Mouse (Mus musculus): ENCODE measurements around the gene Sun3. TPM values are rescaled to one million over a fixed set of nuclear protein-coding genes. Genes with fewer than 3 reads are reported as not detected.

Gene Sun3
- polyA plus RNA-seq, 1 experiment from 2014 or later, result 0.16 TPM

DNA sequence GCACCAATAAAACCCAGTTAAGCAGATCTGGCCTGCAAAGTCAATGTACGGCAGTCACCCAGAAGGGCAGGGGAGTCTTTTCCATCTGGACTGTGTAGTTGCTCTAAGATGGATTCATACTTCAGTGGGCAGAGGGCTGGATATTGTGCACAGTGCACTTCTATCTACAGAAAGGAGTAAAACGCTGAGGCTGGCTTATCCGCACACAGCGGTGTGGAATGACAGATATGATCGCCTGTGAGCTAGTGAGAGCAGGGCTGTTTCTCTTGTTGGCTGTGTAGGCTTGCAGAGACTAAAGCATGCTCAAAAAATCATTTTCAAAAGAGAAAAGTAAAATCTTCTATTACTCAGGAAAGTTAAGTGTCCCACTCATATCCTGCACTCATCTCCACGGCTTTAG is 76.7 kb downstream of the Sun3 start:
- Histone ChIP-seq H3K9ac (ENCODE audit: low read length) (no peak overlapping the region), H3K4me3 (ENCODE audit: low read depth, low read length) (no peak overlapping the region), H3K36me3 (ENCODE audit: control insufficient read depth, insufficient read depth, low read length) (no peaks in the 10 kb centered on the region), H3K27me3 (replicated peaks; ENCODE audit: control insufficient read depth, insufficient read depth, low read length) (no peaks in the 10 kb centered on the region), H3K27ac (ENCODE audit: low read depth) (no peak overlapping the region), H3K4me1 (replicated peaks; ENCODE audit: control insufficient read depth, insufficient read depth, low read length) (peaks cover 4% of the 10 kb centered on the region; the same call in 1 of the 2 replicates), H3K9me3 (ENCODE audit: control insufficient read depth, low read length) (no peaks in the 10 kb centered on the region), H3K4me2 (ENCODE audit: low read length) (no peak overlapping the region)
- DNase-seq (ENCODE audit: low spot score) (no peak), ATAC-seq (replicated peaks; ENCODE audit: low FRiP score, low TSS enrichment, low read depth) (no peak)
- 76% methylated on average over 6 of the region's 6 CpGs for WGBS

DNA sequence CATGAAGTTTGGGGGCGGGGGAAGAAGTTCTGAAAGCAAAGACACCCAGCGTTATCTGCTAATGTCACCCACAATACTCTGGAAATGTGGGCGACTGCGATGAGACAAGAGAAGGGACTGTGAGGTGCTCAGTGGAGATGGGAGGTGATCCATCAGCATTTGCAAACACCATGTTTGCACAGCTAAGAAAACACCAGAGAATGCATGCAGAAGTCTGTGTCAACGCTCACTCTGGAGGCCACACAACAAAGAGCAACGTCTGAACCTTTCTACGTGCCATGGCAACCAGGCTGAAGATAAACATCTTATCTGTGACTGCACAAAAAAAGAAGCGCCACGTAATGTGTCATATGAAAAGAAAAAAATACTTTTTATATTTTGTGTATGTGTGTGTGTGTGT is 78.3 kb downstream of the Sun3 start:
- WGBS, result 66% methylated on average over 9 of the region's 9 CpGs
- ATAC-seq (replicated peaks; ENCODE audit: low FRiP score, low TSS enrichment, low read depth) (no peak), DNase-seq (ENCODE audit: low spot score) (no peak)
- H3K36me3 ChIP-seq (ENCODE audit: control insufficient read depth, insufficient read depth, low read length), result no peaks in the 10 kb centered on the region
- no peak overlapping the region for H3K4me2 ChIP-seq (ENCODE audit: low read length)
- H3K9ac ChIP-seq (ENCODE audit: low read length), result no peak overlapping the region
- H3K27ac ChIP-seq (ENCODE audit: low read depth), result no peak overlapping the region
- no peak overlapping the region for H3K4me3 ChIP-seq (ENCODE audit: low read depth, low read length)
- H3K27me3 ChIP-seq (replicated peaks; ENCODE audit: control insufficient read depth, insufficient read depth, low read length), result no peaks in the 10 kb centered on the region
- H3K4me1 ChIP-seq (replicated peaks; ENCODE audit: control insufficient read depth, insufficient read depth, low read length), result no peaks in the 10 kb centered on the region
- no peaks in the 10 kb centered on the region for H3K9me3 ChIP-seq (ENCODE audit: control insufficient read depth, low read length)

DNA sequence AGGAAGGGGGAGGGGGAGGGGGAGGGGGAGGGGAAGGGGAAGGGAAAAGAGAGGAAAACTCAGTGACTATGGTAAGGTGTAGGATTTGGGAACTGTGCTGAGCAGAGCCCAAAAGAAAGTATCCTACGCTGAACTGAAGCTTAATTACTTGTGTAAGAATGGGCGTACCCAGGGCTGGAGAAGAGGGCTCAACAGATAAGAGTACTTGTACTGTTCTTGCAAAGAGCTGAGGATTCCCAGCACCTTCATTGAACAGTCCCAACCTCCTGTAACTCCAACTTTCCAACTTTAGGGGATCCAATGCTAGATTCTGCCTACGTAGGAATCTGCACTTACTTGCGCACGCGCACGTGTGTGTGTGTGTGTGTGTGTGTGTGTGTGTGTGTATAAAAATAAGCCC is 80.7 kb downstream of the Sun3 start:
- Histone ChIP-seq H3K27ac (ENCODE audit: low read depth) (no peak overlapping the region), H3K4me3 (ENCODE audit: low read depth, low read length) (no peak overlapping the region), H3K4me2 (ENCODE audit: low read length) (no peak overlapping the region), H3K27me3 (replicated peaks; ENCODE audit: control insufficient read depth, insufficient read depth, low read length) (no peaks in the 10 kb centered on the region), H3K9ac (ENCODE audit: low read length) (no peak overlapping the region), H3K4me1 (replicated peaks; ENCODE audit: control insufficient read depth, insufficient read depth, low read length) (no peaks in the 10 kb centered on the region), H3K9me3 (ENCODE audit: control insufficient read depth, low read length) (no peaks in the 10 kb centered on the region), H3K36me3 (ENCODE audit: control insufficient read depth, insufficient read depth, low read length) (no peaks in the 10 kb centered on the region)
- WGBS, result 96% methylated on average over 7 of the region's 7 CpGs
- no peak for DNase-seq (ENCODE audit: low spot score)
- no peak for ATAC-seq (replicated peaks; ENCODE audit: low FRiP score, low TSS enrichment, low read depth)

Other genes starting within 250 kb of the Sun3 start
- gene Pkd1l1, start 75.7 kb downstream of the Sun3 start, polyA plus RNA-seq (2014; fragmentation: Nextera tagmentation; extraction: Ambion mirVana), result 0.05 and 0.15 TPM in 2 replicates
- 16.9 and 17.9 TPM in 2 replicates for gene Hus1, start 37.8 kb downstream of the Sun3 start, polyA plus RNA-seq (2014; fragmentation: Nextera tagmentation; extraction: Ambion mirVana)
- 0.31 and 0.51 TPM in 2 replicates for gene Gm11992, start 397 bp downstream of the Sun3 start, polyA plus RNA-seq (2014; fragmentation: Nextera tagmentation; extraction: Ambion mirVana)
- gene Upp1, start 69.1 kb upstream of the Sun3 start, polyA plus RNA-seq (2014; fragmentation: Nextera tagmentation; extraction: Ambion mirVana), result 4.7 and 6.7 TPM in 2 replicates
- 0.03 and 0.07 TPM in 2 replicates for gene Abca13, start 143.0 kb upstream of the Sun3 start, polyA plus RNA-seq (2014; fragmentation: Nextera tagmentation; extraction: Ambion mirVana)